Mouse (Mus musculus): ENCODE results near the gene Proser3. TPM values are rescaled to one million over a fixed set of nuclear protein-coding genes. Genes with fewer than 3 reads are reported as not detected.
"Not testable (repeated sequence)": the region's sequence is repeated elsewhere in the genome, so short reads cannot be mapped to it uniquely, and the experiment has no call there.

Proser3 gene
- polyA plus RNA-seq, 1 experiment from 2014 or later: 12.7 TPM

GRCm38 (mm10) chr7:30515003-30515760 lies 36.9 kb downstream of the Proser3 start:
- ATAC-seq (ENCODE audit: insufficient number of reproducible peaks, low FRiP score): no peak
- H3K27me3 ChIP-seq (replicated peaks): peaks cover 36% of the 10 kb centered on the region
- H3K4me2 ChIP-seq: peak overlapping the region; percentile 35; the same call in 1 of the 2 replicates
- WGBS: 53% methylated on average over 24 of the region's 24 CpGs
- no peaks in the 10 kb centered on the region for H3K36me3 ChIP-seq
- H3K9me3 ChIP-seq (replicated peaks): no peaks in the 10 kb centered on the region
- no peak overlapping the region for H3K9ac ChIP-seq
- no peaks in the 10 kb centered on the region for H3K4me1 ChIP-seq (replicated peaks)
- no peak overlapping the region for H3K4me3 ChIP-seq
- no peak overlapping the region for H3K27ac ChIP-seq (ENCODE audit: poor library complexity, severe bottlenecking)

DNA sequence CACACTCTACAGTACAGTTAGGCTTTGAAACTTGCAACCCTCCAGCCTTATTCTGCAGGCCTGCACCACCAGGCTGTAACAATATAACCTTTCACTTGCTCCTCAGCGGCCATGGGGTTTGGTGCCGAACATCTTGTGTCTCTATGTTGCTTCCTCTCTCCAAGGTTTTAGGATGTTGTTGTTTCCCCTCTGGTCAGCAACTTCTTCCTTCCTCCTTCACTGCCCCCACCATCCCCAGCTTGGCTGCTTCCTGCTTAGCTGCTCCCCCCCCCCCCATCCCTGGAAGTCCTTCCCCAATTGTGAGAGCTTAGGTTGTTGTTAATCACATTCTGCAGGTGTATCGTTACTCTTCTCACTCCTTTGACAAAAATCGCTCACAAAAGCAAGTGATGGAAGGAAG lies 44.0 kb downstream of the Proser3 start:
- 59% methylated on average over 4 of the region's 4 CpGs for WGBS
- H3K9ac ChIP-seq: no peak overlapping the region

GRCm38 (mm10) chr7:30501159-30501558 lies 50.9 kb downstream of the Proser3 start:
- H3K4me3 ChIP-seq; H3K27ac ChIP-seq (ENCODE audit: poor library complexity, severe bottlenecking); H3K9me3 ChIP-seq (replicated peaks); H3K9ac ChIP-seq; H3K27me3 ChIP-seq (replicated peaks); H3K4me1 ChIP-seq (replicated peaks); H3K36me3 ChIP-seq; H3K4me2 ChIP-seq; ATAC-seq (ENCODE audit: insufficient number of reproducible peaks, low FRiP score): not testable (repeated sequence)
- 68% methylated on average over 5 of the region's 5 CpGs for WGBS

More for the DNA sequence above, 44.0 kb downstream of the Proser3 start:
- H3K4me2 ChIP-seq: no peak overlapping the region
- no peak overlapping the region for H3K4me3 ChIP-seq
- H3K27ac ChIP-seq (ENCODE audit: poor library complexity, severe bottlenecking): no peak overlapping the region
- H3K36me3 ChIP-seq: no peaks in the 10 kb centered on the region
- H3K4me1 ChIP-seq (replicated peaks): no peaks in the 10 kb centered on the region
- ATAC-seq (ENCODE audit: insufficient number of reproducible peaks, low FRiP score): no peak
- H3K9me3 ChIP-seq (replicated peaks): no peaks in the 10 kb centered on the region
- peaks cover 6% of the 10 kb centered on the region; the same call in 1 of the 2 replicates for H3K27me3 ChIP-seq (replicated peaks)

DNA sequence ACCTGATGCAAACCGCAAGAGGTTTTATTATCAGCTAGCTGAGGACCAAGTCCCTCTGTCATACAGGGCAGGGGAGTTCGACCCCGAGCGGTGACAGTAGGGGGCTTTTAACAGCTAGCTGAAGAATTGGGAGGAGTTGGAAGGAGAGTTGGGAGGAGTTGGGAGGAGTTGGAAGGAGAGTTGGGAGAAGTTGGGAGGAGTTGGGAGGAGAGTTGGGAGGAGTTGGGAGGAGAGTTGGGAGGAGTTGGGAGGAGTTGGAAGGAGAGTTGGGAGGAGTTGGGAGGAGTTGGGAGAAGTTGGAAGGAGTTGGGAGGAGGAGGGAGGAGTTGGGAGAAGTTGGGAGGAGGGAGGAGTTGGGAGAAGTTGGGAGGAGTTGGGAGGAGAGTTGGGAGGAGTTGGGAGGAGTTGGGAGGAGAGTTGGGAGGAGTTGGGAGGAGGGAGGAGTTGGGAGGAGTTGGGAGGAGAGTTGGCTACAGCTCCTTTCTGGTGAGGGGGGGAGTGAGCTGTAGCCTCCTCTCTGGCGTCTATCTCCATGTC lies 56.5 kb downstream of the Proser3 start:
- H3K36me3 ChIP-seq; H3K4me3 ChIP-seq; ATAC-seq (ENCODE audit: insufficient number of reproducible peaks, low FRiP score); H3K9ac ChIP-seq; H3K9me3 ChIP-seq (replicated peaks); H3K4me2 ChIP-seq; H3K4me1 ChIP-seq (replicated peaks); H3K27ac ChIP-seq (ENCODE audit: poor library complexity, severe bottlenecking): not testable (repeated sequence)
- 46% methylated on average over 5 of the region's 5 CpGs for WGBS
- H3K27me3 ChIP-seq (replicated peaks): peaks cover 28% of the 10 kb centered on the region

DNA sequence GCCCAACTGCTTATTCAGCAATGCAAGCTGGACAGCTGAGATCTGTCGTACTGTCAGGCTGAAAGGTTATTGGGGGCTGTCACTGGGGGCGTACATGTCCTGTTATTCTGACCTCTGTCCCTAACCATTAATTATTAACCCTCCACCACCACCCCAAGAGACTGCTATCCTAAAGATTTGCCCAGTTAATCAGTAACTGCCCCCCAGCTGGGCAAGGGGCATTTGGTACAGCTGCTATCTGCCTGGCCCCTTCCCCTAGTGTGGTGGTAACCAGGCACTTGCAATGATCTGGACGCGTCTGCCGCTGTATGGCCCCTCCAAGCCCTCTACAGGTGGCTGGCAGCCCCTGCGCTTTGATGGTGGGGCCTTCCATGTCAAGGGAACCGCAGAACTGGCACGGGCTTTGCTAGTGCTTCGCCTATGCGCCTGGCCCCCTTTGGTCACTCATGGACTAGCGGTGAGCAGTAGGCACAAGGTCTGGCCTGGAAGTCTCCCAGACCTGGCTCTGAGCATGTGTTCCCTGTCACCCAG lies 58.6 kb downstream of the Proser3 start, which contains the start of gene Prodh2:
Gene Prodh2, plus strand, starts transcription at position 222 of the 531 bp plus-strand sequence.
- Histone ChIP-seq H3K9me3 (replicated peaks) (no peaks in the 10 kb centered on the region), H3K9ac (no peak within 1 kb of the TSS), H3K4me2 (no peak within 1 kb of the TSS), H3K36me3 (no peaks in the 10 kb centered on the region), H3K27ac (ENCODE audit: poor library complexity, severe bottlenecking) (no peak within 1 kb of the TSS), H3K4me1 (replicated peaks) (no peaks in the 10 kb centered on the region), H3K4me3 (no peak within 1 kb of the TSS), H3K27me3 (replicated peaks) (peaks cover 44% of the 10 kb centered on the region)
- no peak for ATAC-seq (ENCODE audit: insufficient number of reproducible peaks, low FRiP score)
- WGBS: 54% methylated on average over 11 of the region's 11 CpGs

DNA sequence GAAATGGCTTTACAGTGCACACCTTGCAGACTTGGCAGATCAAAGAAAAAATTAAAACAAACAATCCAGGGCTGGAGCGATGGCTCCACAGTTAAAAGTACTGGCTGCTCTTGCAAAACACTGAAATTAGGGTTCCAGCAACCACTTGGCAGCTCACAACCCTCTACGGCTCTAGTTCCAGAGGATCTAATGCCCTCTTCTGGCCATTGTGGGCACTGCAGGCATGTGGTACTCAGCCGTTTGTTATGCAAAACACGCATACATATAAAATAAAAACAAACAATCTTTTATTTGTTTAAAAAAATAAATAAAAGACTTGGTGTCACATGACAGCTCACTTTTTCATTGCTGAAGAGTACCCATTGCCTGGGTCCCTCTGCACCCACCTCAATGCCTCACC lies 59.3 kb downstream of the Proser3 start:
- no peaks in the 10 kb centered on the region for H3K9me3 ChIP-seq (replicated peaks)
- no peak overlapping the region for H3K27ac ChIP-seq (ENCODE audit: poor library complexity, severe bottlenecking)
- ATAC-seq (ENCODE audit: insufficient number of reproducible peaks, low FRiP score): no peak

DNA sequence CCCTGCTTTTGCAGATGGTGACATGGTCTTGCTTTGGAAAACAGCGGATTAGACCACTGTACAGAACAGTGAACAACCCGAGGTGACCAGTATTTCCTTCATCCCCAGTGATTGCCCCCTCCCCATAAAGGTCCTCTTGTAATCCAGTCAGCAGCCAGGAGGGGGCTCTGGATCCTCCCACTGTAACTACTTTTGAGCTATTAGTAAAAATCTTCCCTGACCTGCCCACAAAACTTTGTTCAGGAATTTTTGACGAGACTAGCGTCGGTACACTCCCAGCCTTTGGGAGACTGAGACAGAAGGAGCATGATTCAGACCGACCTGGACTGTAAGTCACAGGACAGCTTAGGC lies 61.2 kb downstream of the Proser3 start:
- Histone ChIP-seq H3K4me2 (no peak overlapping the region), H3K9me3 (replicated peaks) (no peaks in the 10 kb centered on the region), H3K9ac (no peak overlapping the region), H3K4me1 (replicated peaks) (no peaks in the 10 kb centered on the region), H3K4me3 (no peak overlapping the region), H3K27ac (ENCODE audit: poor library complexity, severe bottlenecking) (no peak overlapping the region), H3K36me3 (no peaks in the 10 kb centered on the region), H3K27me3 (replicated peaks) (peaks cover 40% of the 10 kb centered on the region)
- WGBS: 15% methylated on average over 6 of the region's 6 CpGs
- no peak for ATAC-seq (ENCODE audit: insufficient number of reproducible peaks, low FRiP score)

More for the DNA sequence above, 59.3 kb downstream of the Proser3 start:
- Histone ChIP-seq H3K4me3 (no peak overlapping the region), H3K4me2 (no peak overlapping the region), H3K4me1 (replicated peaks) (no peaks in the 10 kb centered on the region), H3K27me3 (replicated peaks) (peaks cover 44% of the 10 kb centered on the region), H3K36me3 (no peaks in the 10 kb centered on the region), H3K9ac (no peak overlapping the region)
- 20% methylated on average over 4 of the region's 4 CpGs for WGBS

GRCm38 (mm10) chr7:30490251-30490956 lies 61.7 kb downstream of the Proser3 start:
- no peak overlapping the region for H3K9ac ChIP-seq
- H3K27ac ChIP-seq (ENCODE audit: poor library complexity, severe bottlenecking): no peak overlapping the region
- ATAC-seq (ENCODE audit: insufficient number of reproducible peaks, low FRiP score): no peak
- no peak overlapping the region for H3K4me3 ChIP-seq
- peaks cover 40% of the 10 kb centered on the region for H3K27me3 ChIP-seq (replicated peaks)
- H3K9me3 ChIP-seq (replicated peaks): no peaks in the 10 kb centered on the region
- no peak overlapping the region for H3K4me2 ChIP-seq
- WGBS: 24% methylated on average over 16 of the region's 16 CpGs
- H3K4me1 ChIP-seq (replicated peaks): no peaks in the 10 kb centered on the region
- no peaks in the 10 kb centered on the region for H3K36me3 ChIP-seq

Small RNA genes lying within 50 kb of the gene (microRNA-seq; reads per million reads assigned to microRNA genes)
- gene Gm38670: 0.94 reads per million
- gene Mir3569: not detected

Other genes starting within 250 kb of the Proser3 start
- gene Alkbh6, start 243.6 kb downstream of the Proser3 start, polyA plus RNA-seq (2016; fragmentation: Nextera tagmentation; extraction: Ambion mirVana): 56.8 and 59.0 TPM in 2 replicates
- gene Syne4, start 237.5 kb downstream of the Proser3 start, polyA plus RNA-seq (2016; fragmentation: Nextera tagmentation; extraction: Ambion mirVana): 18.4 and 19.5 TPM in 2 replicates
- gene E130208F15Rik, start 230.6 kb downstream of the Proser3 start, polyA plus RNA-seq (2016; fragmentation: Nextera tagmentation; extraction: Ambion mirVana): 1.7 and 2.9 TPM in 2 replicates
- 16.7 and 17.0 TPM in 2 replicates for gene Sdhaf1, start 228.4 kb downstream of the Proser3 start, polyA plus RNA-seq (2016; fragmentation: Nextera tagmentation; extraction: Ambion mirVana)
- gene Lrfn3, start 189.5 kb downstream of the Proser3 start, polyA plus RNA-seq (2016; fragmentation: Nextera tagmentation; extraction: Ambion mirVana): 2.3 and 2.8 TPM in 2 replicates
- gene Tyrobp, start 138.5 kb downstream of the Proser3 start, polyA plus RNA-seq (2016; fragmentation: Nextera tagmentation; extraction: Ambion mirVana): 9.5 and 9.8 TPM in 2 replicates
- 1.1 TPM in 1 of 2 replicates, not detected in the other for gene Hcst, start 132.4 kb downstream of the Proser3 start, polyA plus RNA-seq (2016; fragmentation: Nextera tagmentation; extraction: Ambion mirVana)
- gene Nfkbid, start 130.6 kb downstream of the Proser3 start, polyA plus RNA-seq (2016; fragmentation: Nextera tagmentation; extraction: Ambion mirVana): 0.95 and 1.3 TPM in 2 replicates
- gene Aplp1, start 106.8 kb downstream of the Proser3 start, polyA plus RNA-seq (2016; fragmentation: Nextera tagmentation; extraction: Ambion mirVana): 41.6 and 43.4 TPM in 2 replicates
- 1.1 and 1.3 TPM in 2 replicates for gene Kirrel2, start 94.6 kb downstream of the Proser3 start, polyA plus RNA-seq (2016; fragmentation: Nextera tagmentation; extraction: Ambion mirVana)
- 0.06 and 0.23 TPM in 2 replicates for gene Nphs1, start 94.0 kb downstream of the Proser3 start, polyA plus RNA-seq (2016; fragmentation: Nextera tagmentation; extraction: Ambion mirVana)
- gene Prodh2, start 58.7 kb downstream of the Proser3 start, polyA plus RNA-seq (2016; fragmentation: Nextera tagmentation; extraction: Ambion mirVana): 1.00 TPM in 1 of 2 replicates, not detected in the other
- gene Arhgap33, start 17.2 kb downstream of the Proser3 start, polyA plus RNA-seq (2016; fragmentation: Nextera tagmentation; extraction: Ambion mirVana): 10.1 and 10.9 TPM in 2 replicates
- 30.5 and 31.6 TPM in 2 replicates for gene Hspb6, start 121 bp downstream of the Proser3 start, polyA plus RNA-seq (2016; fragmentation: Nextera tagmentation; extraction: Ambion mirVana)
- gene Lin37, start 7.5 kb upstream of the Proser3 start, polyA plus RNA-seq (2016; fragmentation: Nextera tagmentation; extraction: Ambion mirVana): 31.1 and 34.8 TPM in 2 replicates
- gene U2af1l4, start 11.0 kb upstream of the Proser3 start, polyA plus RNA-seq (2016; fragmentation: Nextera tagmentation; extraction: Ambion mirVana): 82.4 and 88.8 TPM in 2 replicates
- gene Gm49396, start 11.0 kb upstream of the Proser3 start, polyA plus RNA-seq (2016; fragmentation: Nextera tagmentation; extraction: Ambion mirVana): 10.5 and 10.6 TPM in 2 replicates
- gene Psenen, start 11.3 kb upstream of the Proser3 start, polyA plus RNA-seq (2016; fragmentation: Nextera tagmentation; extraction: Ambion mirVana): 115 and 124 TPM in 2 replicates
- 2.7 and 3.7 TPM in 2 replicates for gene Igflr1, start 13.1 kb upstream of the Proser3 start, polyA plus RNA-seq (2016; fragmentation: Nextera tagmentation; extraction: Ambion mirVana)
- 4.9 and 5.1 TPM in 2 replicates for gene Kmt2b, start 36.4 kb upstream of the Proser3 start, polyA plus RNA-seq (2016; fragmentation: Nextera tagmentation; extraction: Ambion mirVana)
- gene Zbtb32, start 46.6 kb upstream of the Proser3 start, polyA plus RNA-seq (2016; fragmentation: Nextera tagmentation; extraction: Ambion mirVana): 0.09 and 0.44 TPM in 2 replicates
- 0.44 and 2.5 TPM in 2 replicates for gene Upk1a, start 60.5 kb upstream of the Proser3 start, polyA plus RNA-seq (2016; fragmentation: Nextera tagmentation; extraction: Ambion mirVana)
- 1,789 and 1,831 TPM in 2 replicates for gene Cox6b1, start 73.9 kb upstream of the Proser3 start, polyA plus RNA-seq (2016; fragmentation: Nextera tagmentation; extraction: Ambion mirVana)
- 1.1 and 1.4 TPM in 2 replicates for gene Etv2, start 83.6 kb upstream of the Proser3 start, polyA plus RNA-seq (2016; fragmentation: Nextera tagmentation; extraction: Ambion mirVana)
- gene Rbm42, start 98.0 kb upstream of the Proser3 start, polyA plus RNA-seq (2016; fragmentation: Nextera tagmentation; extraction: Ambion mirVana): 96.5 and 103 TPM in 2 replicates
- 35.4 and 36.3 TPM in 2 replicates for gene Haus5, start 112.7 kb upstream of the Proser3 start, polyA plus RNA-seq (2016; fragmentation: Nextera tagmentation; extraction: Ambion mirVana)
- not detected in 2 replicates for gene Pmis2, start 119.3 kb upstream of the Proser3 start, polyA plus RNA-seq (2016; fragmentation: Nextera tagmentation; extraction: Ambion mirVana)
- gene 2200002J24Rik, start 146.6 kb upstream of the Proser3 start, polyA plus RNA-seq (2016; fragmentation: Nextera tagmentation; extraction: Ambion mirVana): 1.2 and 1.5 TPM in 2 replicates
- 0.78 and 0.98 TPM in 2 replicates for gene Atp4a, start 159.9 kb upstream of the Proser3 start, polyA plus RNA-seq (2016; fragmentation: Nextera tagmentation; extraction: Ambion mirVana)
- 158 and 165 TPM in 2 replicates for gene Tmem147, start 177.2 kb upstream of the Proser3 start, polyA plus RNA-seq (2016; fragmentation: Nextera tagmentation; extraction: Ambion mirVana)
- not detected in 2 replicates for gene Gapdhs, start 191.4 kb upstream of the Proser3 start, polyA plus RNA-seq (2016; fragmentation: Nextera tagmentation; extraction: Ambion mirVana)
- 0.58 and 0.72 TPM in 2 replicates for gene Sbsn, start 199.2 kb upstream of the Proser3 start, polyA plus RNA-seq (2016; fragmentation: Nextera tagmentation; extraction: Ambion mirVana)
- gene Dmkn, start 211.5 kb upstream of the Proser3 start, polyA plus RNA-seq (2016; fragmentation: Nextera tagmentation; extraction: Ambion mirVana): 1.1 TPM in 2 replicates
- not detected in 2 replicates for gene Krtdap, start 235.6 kb upstream of the Proser3 start, polyA plus RNA-seq (2016; fragmentation: Nextera tagmentation; extraction: Ambion mirVana)